Mouse (Mus musculus) liver, embryonic 14.5 days (tissue): ENCODE measurements around the gene Zfp518b.

Experiments
- CTCF ChIP-seq: IDR thresholded peaks from 2 replicates; pipeline ENCODE4 v1.5.1; 2016; ENCODE audit warnings: antibody characterized with exemption, low read depth, control low read depth
- EP300 ChIP-seq: IDR thresholded peaks from 2 replicates; pipeline ENCODE4 v1.6.1; 2016; ENCODE audit warnings: antibody characterized with exemption, low read depth

- no peak for TF ChIP-seq EP300
- 0 out of 2 replicates have a peak, but pooled peaks have one; percentile 13 for TF ChIP-seq CTCF
Observed at GRCm38 (mm10) chr5:38654571-38654970, 30.1 kb downstream of the Zfp518b start.
